Comparison of ENCODE assay signal across 22 mouse cellular contexts in the genomic region with DNA sequence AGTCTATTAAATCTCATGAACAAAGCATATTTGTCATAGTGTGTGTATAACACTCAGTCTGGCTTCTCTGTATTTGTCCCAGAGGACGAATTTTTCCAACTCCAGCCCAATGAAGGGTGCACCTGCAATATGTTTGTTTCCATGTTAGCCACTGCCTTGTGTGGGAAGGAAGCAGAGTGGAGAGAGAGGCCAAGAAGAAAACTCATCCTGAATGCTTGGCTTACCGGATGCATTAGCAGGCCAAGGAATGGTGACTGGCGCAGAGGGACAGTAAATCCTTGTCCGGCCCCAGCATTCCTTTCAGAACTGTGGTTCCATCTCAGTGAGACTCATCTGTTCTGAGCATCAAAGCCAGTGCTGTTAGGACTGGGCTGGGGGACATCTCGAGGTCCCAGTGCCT. TPM values are rescaled to one million over a fixed set of nuclear protein-coding genes. Genes with fewer than 3 reads are reported as not detected.
"Had no signal": no experiment of that assay in that cellular context is flagged by ENCODE, and none has a peak within 500 bp of the region (broad histone marks: within the 10 kb centered on the region; RNA-seq: fewer than 3 reads in every experiment).

No protein-coding gene starts in this region.

- H3K36me3 ChIP-seq: midbrain, embryonic 10.5 days; midbrain, embryonic 12.5 days; neural tube, embryonic 13.5 days; neural tube, embryonic 15.5 days; stomach, embryonic 15.5 days had no signal

- H3K9ac ChIP-seq: lung, embryonic 14.5 days; midbrain, embryonic 12.5 days; neural tube, embryonic 13.5 days; neural tube, embryonic 15.5 days; stomach, embryonic 15.5 days had no signal

- H3K27ac ChIP-seq: midbrain, embryonic 10.5 days; midbrain, embryonic 12.5 days; neural tube, embryonic 13.5 days; neural tube, embryonic 15.5 days; stomach, embryonic 15.5 days; stomach, postnatal 0 days had no signal

- ATAC-seq: midbrain, embryonic 16.5 days had no signal

- DNase-seq: lung, adult 18-20 months; lung, embryonic 14.5 days; lung, postnatal 10 days; lung, postnatal 4 days; midbrain, embryonic 14.5 days; retina, postnatal 1 day; right cerebral cortex, adult 18-20 months; right cerebral cortex, postnatal 25 days; right cerebral cortex, postnatal 4 days; thymus, adult 2 months; thymus, postnatal 25 days; thymus, postnatal 4 days had no signal

- H3K4me1 ChIP-seq: stomach, embryonic 15.5 days had no signal

- H3K27me3 ChIP-seq: midbrain, embryonic 12.5 days; neural tube, embryonic 13.5 days; neural tube, embryonic 15.5 days; stomach, embryonic 15.5 days had no signal

- H3K4me3 ChIP-seq: midbrain, embryonic 10.5 days; midbrain, embryonic 12.5 days; myocyte; neural tube, embryonic 13.5 days; neural tube, embryonic 15.5 days; stomach, embryonic 15.5 days had no signal

- H3K4me2 ChIP-seq: lung, embryonic 14.5 days; midbrain, embryonic 12.5 days; neural tube, embryonic 13.5 days; neural tube, embryonic 15.5 days; stomach, embryonic 15.5 days had no signal

- H3K9me3 ChIP-seq: midbrain, embryonic 10.5 days; midbrain, embryonic 12.5 days; neural tube, embryonic 13.5 days; neural tube, embryonic 15.5 days; stomach, embryonic 15.5 days had no signal

RNA-seq across cellular contexts. Expression of gene Smoc2, which starts 21.1 kb away (rescaled TPM):
- total RNA-seq: megakaryocyte, adult 5-6 weeks; megakaryocyte-erythroid progenitor cell, adult 5-6 weeks had no signal
